Mouse (Mus musculus) limb, embryonic 15.5 days (tissue): ENCODE results near the gene Rae1. TPM values are rescaled to one million over a fixed set of nuclear protein-coding genes. Genes with fewer than 3 reads are reported as not detected.

Source experiments
- ATAC-seq: fragments of 200-750 bp; cut with Nextera tagmentation; 2 replicates; pipeline ENCODE4 v1.8.0; 2017; ENCODE audit warnings: low read depth, moderate TSS enrichment; ENCODE audit not compliant: insufficient number of reproducible peaks, low FRiP score, low TSS enrichment
- H3K27ac ChIP-seq: fragments of 300-500 bp; sonication (generic); 2 replicates; pipeline ENCODE4 v1.5.1; 2015; ENCODE audit warnings: moderate library complexity, mild to moderate bottlenecking, inconsistent platforms
- H3K27me3 ChIP-seq: fragments of 300-500 bp; sonication (generic); 2 replicates; pipeline ENCODE4 v1.6.1; 2015; ENCODE audit warnings: inconsistent platforms
- H3K36me3 ChIP-seq: fragments of 300-500 bp; sonication (generic); 2 replicates; pipeline ENCODE4 v1.6.1; 2015; ENCODE audit warnings: inconsistent platforms
- H3K4me1 ChIP-seq: fragments of 300-500 bp; sonication (generic); 2 replicates; pipeline ENCODE4 v1.6.1; 2015; ENCODE audit warnings: inconsistent platforms
- H3K4me2 ChIP-seq: fragments of 300-500 bp; sonication (generic); 2 replicates; pipeline ENCODE4 v1.6.1; 2015; ENCODE audit warnings: mild to moderate bottlenecking, inconsistent platforms
- H3K4me3 ChIP-seq: fragments of 300-500 bp; sonication (generic); 2 replicates; pipeline ENCODE4 v1.5.1; 2015; ENCODE audit warnings: mild to moderate bottlenecking, inconsistent platforms
- H3K9ac ChIP-seq: fragments of 300-500 bp; sonication (generic); 2 replicates; pipeline ENCODE4 v1.6.1; 2015; ENCODE audit warnings: inconsistent platforms
- H3K9me3 ChIP-seq: fragments of 300-500 bp; sonication (generic); 2 replicates; pipeline ENCODE4 v1.6.1; 2016; ENCODE audit warnings: inconsistent platforms
- WGBS: fragments of 180-500 bp; shearing (Covaris S2); methylation state at CpG from one replicate; pipeline ENCODE4 v1.1.7; 2015; 5-methylcytosine and 5-hydroxymethylcytosine counted together
- polyA plus RNA-seq: library from polyadenylated mRNA; unstranded; fragments of >200 nt; fragmentation: Nextera tagmentation; extraction: Ambion mirVana; gene quantifications from 2 replicates; pipeline ENCODE4 v1.2.1, GENCODE M21; 2015

Gene Rae1
- polyA plus RNA-seq, 1 experiment from 2014 or later, result 115 TPM

DNA sequence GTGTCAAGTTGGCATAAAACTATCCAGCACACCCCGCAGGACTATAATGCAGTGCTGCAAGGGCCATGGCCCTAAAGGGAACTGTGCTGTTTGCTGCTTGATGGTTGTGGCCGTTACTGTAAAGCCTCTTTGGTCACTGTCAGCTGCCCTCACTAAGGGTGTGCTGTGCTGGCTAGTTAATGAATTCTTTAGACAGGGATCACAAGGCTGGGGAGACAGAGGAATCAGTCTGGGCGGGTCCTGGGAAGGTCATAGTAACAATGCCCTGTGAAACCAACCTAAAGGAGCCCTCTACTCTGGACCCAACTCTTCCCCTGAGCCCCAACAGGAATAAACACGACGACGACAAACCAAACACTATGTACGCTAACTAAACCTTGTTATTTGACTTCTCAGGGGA, 1.4 kb upstream of the Rae1 start:
- H3K9ac ChIP-seq, result no peak overlapping the region
- H3K27ac ChIP-seq, result no peak overlapping the region
- H3K27me3 ChIP-seq, result no peaks in the 10 kb centered on the region
- H3K4me1 ChIP-seq, result peaks cover 22% of the 10 kb centered on the region
- no peaks in the 10 kb centered on the region for H3K9me3 ChIP-seq
- no peak overlapping the region for H3K4me3 ChIP-seq
- H3K36me3 ChIP-seq, result peaks cover 12% of the 10 kb centered on the region
- no peak overlapping the region for H3K4me2 ChIP-seq
- WGBS, result 69% methylated on average over 7 of the region's 7 CpGs
- ATAC-seq, result no peak

DNA sequence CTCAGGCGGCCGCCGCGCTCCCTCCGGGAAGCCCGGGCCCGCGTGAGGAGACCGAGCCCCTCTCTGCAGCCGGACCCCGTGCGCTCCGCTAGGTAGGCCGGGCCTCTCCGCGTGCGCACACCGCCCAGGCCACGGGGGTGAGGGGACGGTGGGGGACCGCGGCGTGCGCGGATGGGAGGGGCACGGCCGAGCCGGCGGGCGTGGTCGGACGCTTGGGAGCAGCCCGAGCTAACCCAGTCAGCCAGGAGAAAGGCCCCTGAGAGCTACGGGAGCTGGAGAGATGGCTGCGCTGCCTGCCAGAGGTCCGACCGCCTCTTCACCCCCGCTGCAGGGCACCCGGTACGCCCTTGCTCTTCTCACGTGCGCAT, 352 bp downstream of the Rae1 start:
- Histone ChIP-seq H3K9me3 (no peaks in the 10 kb centered on the region), H3K36me3 (peaks cover 30% of the 10 kb centered on the region), H3K4me2 (peak overlapping the region; percentile 72), H3K4me1 (peaks cover 22% of the 10 kb centered on the region), H3K9ac (peak overlapping the region; percentile 96), H3K27me3 (no peaks in the 10 kb centered on the region), H3K4me3 (peak overlapping the region; percentile 96), H3K27ac (peak overlapping the region; percentile 92)
- ATAC-seq, result peak; percentile 86
- WGBS, result under 1% methylated on average over 42 of the region's 42 CpGs

DNA sequence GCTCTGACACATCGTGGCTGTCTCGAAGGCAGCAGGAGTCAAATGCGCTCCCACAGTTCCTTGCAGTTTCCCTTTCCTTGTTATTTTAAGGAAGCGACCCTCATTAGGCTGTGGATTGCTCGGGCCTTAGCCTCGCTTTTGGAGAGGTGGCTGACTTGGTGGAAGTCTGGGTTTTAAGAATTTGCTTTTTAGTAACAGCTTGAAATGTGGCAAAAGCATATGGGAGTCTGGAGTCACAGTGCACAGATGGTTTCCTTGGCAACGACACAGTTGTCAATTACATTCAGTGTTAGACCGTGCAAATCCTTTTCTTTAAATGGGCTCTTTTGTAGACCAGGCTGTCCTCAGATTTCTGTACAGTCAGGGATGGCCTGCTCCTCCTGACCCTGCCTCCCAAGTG, 1.0 kb downstream of the Rae1 start:
- WGBS, result 19% methylated on average over 8 of the region's 8 CpGs
- H3K27me3 ChIP-seq, result no peaks in the 10 kb centered on the region
- peak overlapping the region; percentile 72 for H3K4me2 ChIP-seq
- H3K27ac ChIP-seq, result peak overlapping the region; percentile 92; the same call in 1 of the 2 replicates
- no peaks in the 10 kb centered on the region for H3K9me3 ChIP-seq
- H3K36me3 ChIP-seq, result peaks cover 33% of the 10 kb centered on the region
- peak overlapping the region; percentile 96 for H3K4me3 ChIP-seq
- H3K4me1 ChIP-seq, result peaks cover 22% of the 10 kb centered on the region
- H3K9ac ChIP-seq, result peak overlapping the region; percentile 96
- ATAC-seq, result no peak

DNA sequence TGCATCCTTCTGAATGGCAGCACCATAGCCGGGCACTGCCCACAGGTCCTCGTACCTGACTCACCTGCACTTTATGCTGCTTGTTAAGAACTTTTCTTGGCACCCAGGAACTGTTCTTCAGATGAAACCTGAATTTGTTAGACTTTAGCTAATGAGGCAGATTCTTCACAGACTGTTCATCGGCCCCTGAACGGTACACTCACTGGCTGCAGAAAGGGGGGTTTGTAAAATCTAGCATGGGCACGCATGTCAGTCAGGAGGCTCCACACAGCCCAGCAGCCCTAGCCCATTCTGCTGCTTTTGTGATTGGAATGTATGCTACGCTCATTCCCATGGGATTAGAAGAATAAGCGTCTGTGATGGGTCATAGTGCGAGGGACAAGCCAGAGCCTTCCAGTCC, 3.8 kb downstream of the Rae1 start:
- Histone ChIP-seq H3K4me1 (peaks cover 16% of the 10 kb centered on the region), H3K4me2 (no peak overlapping the region), H3K4me3 (no peak overlapping the region), H3K27me3 (no peaks in the 10 kb centered on the region), H3K9me3 (no peaks in the 10 kb centered on the region), H3K36me3 (peaks cover 60% of the 10 kb centered on the region), H3K9ac (no peak overlapping the region), H3K27ac (no peak overlapping the region)
- no peak for ATAC-seq
- 92% methylated on average over 8 of the region's 8 CpGs for WGBS

DNA sequence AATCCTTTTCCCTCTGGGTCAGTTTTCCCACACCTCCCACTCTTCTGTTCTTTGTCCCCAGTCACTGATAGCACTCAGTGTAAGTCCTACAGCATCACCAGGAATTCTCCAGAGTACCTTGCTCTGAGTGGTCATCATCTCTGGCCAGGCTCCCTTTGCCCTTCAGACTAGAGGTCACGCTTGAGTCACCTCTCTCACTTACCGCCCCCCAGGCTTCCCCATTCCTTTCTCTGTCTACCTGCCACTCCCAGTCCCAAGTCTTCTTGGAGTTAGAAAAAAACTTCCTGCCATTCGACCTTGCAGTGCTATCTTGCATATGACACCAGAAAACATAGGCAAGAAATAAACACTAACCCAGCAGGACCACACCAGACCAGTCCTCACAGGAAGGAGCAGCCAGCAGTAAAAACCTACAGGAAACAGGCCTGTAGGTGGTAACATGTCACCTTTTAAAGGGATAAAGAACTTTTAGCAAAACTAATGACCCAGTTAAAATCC, 10.4 kb downstream of the Rae1 start:
- 75% methylated on average over 3 of the region's 3 CpGs for WGBS

DNA sequence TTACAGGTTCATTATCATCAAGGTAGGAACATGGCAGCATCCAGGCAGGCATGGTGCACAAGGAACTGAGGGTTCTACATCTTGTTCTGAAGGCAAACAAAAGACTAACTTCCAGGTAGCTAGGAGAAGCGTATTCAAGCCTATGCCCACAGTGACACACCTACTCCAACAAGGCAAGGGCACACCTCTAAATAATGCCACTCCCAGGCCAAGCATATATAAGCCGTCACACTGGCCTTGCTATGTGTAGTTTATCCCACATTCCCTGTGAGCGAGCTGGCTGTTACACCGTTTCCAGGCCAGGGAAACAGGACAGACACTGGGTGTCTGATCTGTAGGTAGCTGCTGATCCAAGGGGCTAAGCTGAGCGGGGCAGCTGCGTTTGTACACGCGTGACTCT, 11.5 kb downstream of the Rae1 start:
- H3K4me1 ChIP-seq, result no peaks in the 10 kb centered on the region
- peaks cover 98% of the 10 kb centered on the region for H3K36me3 ChIP-seq
- no peak overlapping the region for H3K4me3 ChIP-seq
- H3K27me3 ChIP-seq, result no peaks in the 10 kb centered on the region
- no peak overlapping the region for H3K9ac ChIP-seq
- WGBS, result 96% methylated on average over 8 of the region's 8 CpGs
- no peaks in the 10 kb centered on the region for H3K9me3 ChIP-seq
- no peak overlapping the region for H3K27ac ChIP-seq
- H3K4me2 ChIP-seq, result no peak overlapping the region
- ATAC-seq, result no peak

More for the DNA sequence above, 10.4 kb downstream of the Rae1 start:
- no peak for ATAC-seq
- Histone ChIP-seq H3K27me3 (no peaks in the 10 kb centered on the region), H3K4me3 (no peak overlapping the region), H3K4me1 (no peaks in the 10 kb centered on the region), H3K9ac (no peak overlapping the region), H3K4me2 (no peak overlapping the region), H3K36me3 (peaks cover 96% of the 10 kb centered on the region), H3K27ac (no peak overlapping the region), H3K9me3 (no peaks in the 10 kb centered on the region)

DNA sequence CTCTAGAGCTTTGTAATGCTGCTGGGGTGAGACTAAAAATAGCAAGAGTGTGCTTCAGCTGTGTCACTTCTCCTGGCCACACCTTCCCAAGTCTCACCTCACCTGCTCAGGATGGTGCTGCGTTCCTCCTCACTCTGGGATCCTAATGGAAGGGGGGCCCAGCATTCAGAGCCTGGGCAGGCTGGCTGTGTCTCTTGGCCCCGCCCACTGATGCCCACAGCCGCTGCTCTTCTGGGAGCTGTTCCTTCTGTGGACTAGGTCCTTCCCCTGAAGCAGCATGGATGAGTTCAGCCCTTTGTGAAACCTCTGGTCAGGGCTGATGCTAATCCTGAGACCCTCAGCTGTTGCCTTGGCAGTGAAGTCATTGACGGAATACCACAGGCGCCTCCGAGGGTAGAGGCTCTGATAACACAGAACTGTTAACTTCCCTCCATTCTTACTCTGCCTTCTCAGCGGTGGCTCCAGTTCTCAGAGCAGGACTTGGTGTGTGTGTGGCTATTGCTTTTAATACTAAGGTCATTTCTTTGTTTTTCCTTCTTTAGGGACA, 14.9 kb downstream of the Rae1 start:
- WGBS, result 73% methylated on average over 7 of the region's 7 CpGs
- Histone ChIP-seq H3K36me3 (peaks cover 64% of the 10 kb centered on the region), H3K27ac (no peak overlapping the region), H3K4me1 (peaks cover 7% of the 10 kb centered on the region), H3K27me3 (peaks cover 5% of the 10 kb centered on the region; the same call in 1 of the 2 replicates), H3K4me2 (no peak overlapping the region), H3K9ac (no peak overlapping the region), H3K9me3 (no peaks in the 10 kb centered on the region), H3K4me3 (no peak overlapping the region)
- ATAC-seq, result no peak

DNA sequence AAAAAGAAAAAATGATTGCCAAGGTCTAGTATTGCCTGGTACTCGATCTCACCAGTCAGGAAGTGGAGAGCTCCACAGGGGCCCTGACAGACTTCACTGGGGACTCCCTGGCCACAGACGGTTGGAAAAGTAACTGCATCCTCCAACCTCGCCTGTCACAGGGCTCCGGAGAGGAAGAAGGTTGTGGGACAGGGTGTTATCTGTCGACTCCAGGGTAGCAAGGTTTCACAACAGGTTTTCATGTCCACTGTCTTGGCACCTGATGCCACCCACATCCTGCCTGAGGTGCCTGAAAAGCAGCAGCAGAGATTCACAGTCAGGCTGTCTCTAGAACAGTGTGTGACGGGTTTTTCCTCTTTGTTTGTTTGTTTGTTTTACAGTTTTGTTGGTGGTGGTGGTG, 18.0 kb downstream of the Rae1 start:
- Histone ChIP-seq H3K9me3 (no peaks in the 10 kb centered on the region), H3K4me1 (peaks cover 25% of the 10 kb centered on the region), H3K9ac (no peak overlapping the region), H3K27ac (no peak overlapping the region), H3K27me3 (peaks cover 8% of the 10 kb centered on the region), H3K4me2 (no peak overlapping the region), H3K4me3 (no peak overlapping the region), H3K36me3 (peaks cover 33% of the 10 kb centered on the region)
- 35% methylated on average over 6 of the region's 6 CpGs for WGBS
- no peak for ATAC-seq

DNA sequence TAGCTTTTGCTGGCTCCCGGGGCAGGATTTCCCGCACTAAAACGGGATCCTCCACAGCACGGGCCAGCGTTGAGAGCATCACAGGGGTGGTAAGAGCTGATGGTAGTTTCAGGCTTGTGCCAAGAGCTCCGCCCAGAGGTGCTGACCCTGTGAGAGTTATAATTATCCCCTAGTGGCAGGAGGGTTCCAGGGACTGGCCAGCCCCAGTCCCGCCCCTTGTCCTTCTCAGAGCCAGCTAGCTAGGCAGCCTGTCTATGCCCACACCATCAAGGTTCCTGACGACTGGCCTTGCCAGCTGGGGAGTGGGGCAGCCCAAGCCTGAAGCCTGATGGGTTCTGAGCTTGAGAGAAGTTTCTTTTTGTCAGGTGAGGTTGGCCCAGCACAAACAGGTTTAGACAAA, 18.7 kb downstream of the Rae1 start:
- H3K4me2 ChIP-seq, result no peak overlapping the region
- H3K4me3 ChIP-seq, result no peak overlapping the region
- H3K36me3 ChIP-seq, result peaks cover 26% of the 10 kb centered on the region
- H3K9ac ChIP-seq, result no peak overlapping the region
- no peak; the same call in 1 of the 2 replicates for ATAC-seq
- 20% methylated on average over 8 of the region's 8 CpGs for WGBS
- peaks cover 8% of the 10 kb centered on the region for H3K27me3 ChIP-seq
- H3K9me3 ChIP-seq, result no peaks in the 10 kb centered on the region
- no peak overlapping the region for H3K27ac ChIP-seq
- H3K4me1 ChIP-seq, result peaks cover 31% of the 10 kb centered on the region

DNA sequence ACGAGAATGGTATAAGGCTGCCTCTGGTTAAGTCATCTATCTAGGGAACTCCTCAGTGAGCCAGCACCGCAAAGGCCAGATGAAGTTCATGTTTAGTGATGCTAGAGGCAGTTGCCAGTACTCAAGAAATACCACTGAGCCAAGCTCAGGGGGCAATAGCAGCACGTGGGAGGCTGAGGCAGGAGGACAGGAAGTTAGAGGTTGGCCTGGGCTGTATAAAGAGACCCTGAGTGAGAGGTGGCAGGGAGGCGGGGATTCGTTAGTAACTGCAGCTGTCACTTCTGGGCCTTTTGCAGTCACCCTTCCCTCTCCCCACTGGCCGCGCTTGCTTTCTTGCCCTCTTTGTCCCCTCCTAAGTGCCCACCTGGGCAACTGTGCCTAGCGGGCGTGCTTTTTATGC, 19.4 kb downstream of the Rae1 start:
- H3K4me2 ChIP-seq, result peak overlapping the region; percentile 90
- no peak overlapping the region for H3K9ac ChIP-seq
- H3K4me1 ChIP-seq, result peaks cover 37% of the 10 kb centered on the region
- no peaks in the 10 kb centered on the region for H3K9me3 ChIP-seq
- peaks cover 19% of the 10 kb centered on the region for H3K36me3 ChIP-seq
- H3K4me3 ChIP-seq, result peak overlapping the region; percentile 40
- H3K27me3 ChIP-seq, result peaks cover 8% of the 10 kb centered on the region
- no peak for ATAC-seq
- WGBS, result 13% methylated on average over 9 of the region's 9 CpGs
- H3K27ac ChIP-seq, result no peak overlapping the region

DNA sequence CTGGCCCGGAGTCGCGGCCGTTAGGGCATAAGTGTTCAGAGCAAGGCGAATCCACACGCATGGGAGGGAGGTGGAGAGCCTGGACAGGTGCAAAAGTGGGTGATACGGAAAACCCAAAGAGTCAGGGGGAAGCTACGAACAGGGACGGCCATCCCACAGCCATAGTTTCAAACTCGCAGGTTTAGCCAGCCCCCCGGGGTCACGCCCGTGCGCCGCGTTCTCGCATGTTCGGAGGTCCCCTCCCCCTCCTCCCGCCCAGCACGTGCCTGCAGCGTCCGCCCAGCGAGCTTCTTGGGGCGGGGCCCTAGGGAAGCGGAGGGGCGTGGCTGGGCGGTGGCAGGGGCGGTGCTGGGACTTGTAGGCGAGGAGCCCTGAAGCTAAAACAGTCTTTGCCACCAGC, 19.9 kb downstream of the Rae1 start:
- Histone ChIP-seq H3K9me3 (no peaks in the 10 kb centered on the region), H3K9ac (no peak overlapping the region), H3K27ac (no peak overlapping the region), H3K4me3 (peak overlapping the region; percentile 40), H3K27me3 (peaks cover 8% of the 10 kb centered on the region), H3K36me3 (peaks cover 14% of the 10 kb centered on the region), H3K4me2 (peak overlapping the region; percentile 90), H3K4me1 (peaks cover 41% of the 10 kb centered on the region)
- ATAC-seq, result peak; percentile 68; the same call in 1 of the 2 replicates
- WGBS, result under 1% methylated on average over 28 of the region's 29 CpGs

DNA sequence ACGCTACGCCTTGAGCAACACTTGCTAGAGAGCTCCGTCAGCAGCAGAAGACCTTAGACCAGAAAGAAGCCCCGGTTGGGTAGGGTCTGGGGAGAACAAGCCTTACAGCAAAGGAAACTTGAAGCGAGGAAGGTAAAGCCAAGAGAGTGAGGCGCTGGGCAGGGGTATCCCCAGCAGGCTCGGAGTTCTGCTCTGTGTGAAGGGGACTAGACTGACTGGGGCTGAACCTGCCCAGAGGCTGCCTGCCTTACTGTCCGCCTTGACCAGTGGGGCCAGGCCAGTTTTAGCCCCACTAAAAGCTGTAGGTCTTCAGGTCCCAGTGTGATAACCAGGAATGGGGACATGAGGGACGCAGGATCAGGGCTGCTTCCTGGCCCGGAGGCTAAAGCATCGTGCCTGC, 20.5 kb downstream of the Rae1 start, which contains the start of gene Rbm38:
TSS of gene Rbm38 (plus strand) at position 69 of the 400 bp plus-strand sequence.
- Histone ChIP-seq H3K27me3 (peaks cover 8% of the 10 kb centered on the region), H3K4me1 (peaks cover 48% of the 10 kb centered on the region), H3K9me3 (no peaks in the 10 kb centered on the region), H3K9ac (no peak within 1 kb of the TSS), H3K4me3 (peak within 1 kb of the TSS; percentile 83), H3K27ac (no peak within 1 kb of the TSS), H3K4me2 (peak within 1 kb of the TSS; percentile 90), H3K36me3 (peaks cover 8% of the 10 kb centered on the region)
- 42% methylated on average over 11 of the region's 11 CpGs for WGBS
- no peak for ATAC-seq
